Mouse (Mus musculus): ENCODE data around the gene Vcam1. TPM values are rescaled to one million over a fixed set of nuclear protein-coding genes. Genes with fewer than 3 reads are reported as not detected.

Vcam1 gene
- total RNA-seq, 2 experiments from 2014 or later: 0.33 TPM; not detected in 1

- ATAC-seq (replicated peaks; ENCODE audit: low FRiP score, low TSS enrichment, poor library complexity, severe bottlenecking): no peak
Observed at GRCm38 (mm10) chr3:116094886-116095285, 34.6 kb downstream of the Vcam1 start.

- ATAC-seq (replicated peaks; ENCODE audit: low FRiP score, low TSS enrichment, poor library complexity, severe bottlenecking): no peak
Observed at GRCm38 (mm10) chr3:116094288-116094687, 35.2 kb downstream of the Vcam1 start.

- no peak for ATAC-seq (replicated peaks; ENCODE audit: low FRiP score, low TSS enrichment, poor library complexity, severe bottlenecking)
Observed at GRCm38 (mm10) chr3:116092547-116092946, 36.9 kb downstream of the Vcam1 start.

GRCm38 (mm10) chr3:116091706-116092105, 37.8 kb downstream of the Vcam1 start:
- ATAC-seq (replicated peaks; ENCODE audit: low FRiP score, low TSS enrichment, poor library complexity, severe bottlenecking): no peak

GRCm38 (mm10) chr3:116085962-116086361, 43.5 kb downstream of the Vcam1 start:
- no peak for ATAC-seq (replicated peaks; ENCODE audit: low FRiP score, low TSS enrichment, poor library complexity, severe bottlenecking)

GRCm38 (mm10) chr3:116080939-116081676, 48.4 kb downstream of the Vcam1 start:
- ATAC-seq (replicated peaks; ENCODE audit: low FRiP score, low TSS enrichment, poor library complexity, severe bottlenecking): no peak

GRCm38 (mm10) chr3:116080166-116080788, 49.2 kb downstream of the Vcam1 start:
- no peak for ATAC-seq (replicated peaks; ENCODE audit: low FRiP score, low TSS enrichment, poor library complexity, severe bottlenecking)

GRCm38 (mm10) chr3:116078490-116078889, 51.0 kb downstream of the Vcam1 start:
- no peak for ATAC-seq (replicated peaks; ENCODE audit: low FRiP score, low TSS enrichment, poor library complexity, severe bottlenecking)

- ATAC-seq (replicated peaks; ENCODE audit: low FRiP score, low TSS enrichment, poor library complexity, severe bottlenecking): no peak
Observed at GRCm38 (mm10) chr3:116076739-116077138, 52.7 kb downstream of the Vcam1 start.

GRCm38 (mm10) chr3:116072584-116072983, 56.9 kb downstream of the Vcam1 start:
- ATAC-seq (replicated peaks; ENCODE audit: low FRiP score, low TSS enrichment, poor library complexity, severe bottlenecking): no peak

GRCm38 (mm10) chr3:116062141-116062540, 67.3 kb downstream of the Vcam1 start:
- no peak for ATAC-seq (replicated peaks; ENCODE audit: low FRiP score, low TSS enrichment, poor library complexity, severe bottlenecking)

- ATAC-seq (replicated peaks; ENCODE audit: low FRiP score, low TSS enrichment, poor library complexity, severe bottlenecking): no peak
Observed at GRCm38 (mm10) chr3:116060320-116060719, 69.2 kb downstream of the Vcam1 start.

Other genes with a start within 250 kb of the Vcam1 start
- 65.6 and 66.4 TPM in 2 replicates for gene Dph5, start 241.9 kb downstream of the Vcam1 start, total RNA-seq (2014; fragmentation: Nextera tagmentation)
- 85.9 and 94.3 TPM in 2 replicates for gene Dph5, start 241.9 kb downstream of the Vcam1 start, total RNA-seq (2017)
- gene Slc30a7, start 122.3 kb downstream of the Vcam1 start, total RNA-seq (2014; fragmentation: Nextera tagmentation): 12.8 and 13.5 TPM in 2 replicates
- 9.2 and 14.8 TPM in 2 replicates for gene Slc30a7, start 122.3 kb downstream of the Vcam1 start, total RNA-seq (2017)
- gene Extl2, start 122.2 kb downstream of the Vcam1 start, total RNA-seq (2014; fragmentation: Nextera tagmentation): 2.9 and 6.0 TPM in 2 replicates
- gene Extl2, start 122.2 kb downstream of the Vcam1 start, total RNA-seq (2017): 8.1 and 15.2 TPM in 2 replicates
- not detected in 2 replicates for gene Gpr88, start 123.8 kb upstream of the Vcam1 start, total RNA-seq (2014; fragmentation: Nextera tagmentation)
- gene Gpr88, start 123.8 kb upstream of the Vcam1 start, total RNA-seq (2017): not detected in 2 replicates